Mouse (Mus musculus): ENCODE measurements around the gene Srms.

- TF ChIP-seq POLR2A (IDR thresholded peaks at IDR 0.05; ENCODE audit: low read depth, low read length) (no peak), CTCF (IDR thresholded peaks at IDR 0.05; ENCODE audit: borderline replicate concordance, insufficient read depth, low read length) (no peak)
Measured at GRCm38 (mm10) chr2:181157716-181158302, 55.2 kb downstream of the Srms start.
